Mouse (Mus musculus) CH12.LX (cell line): Measurements from ENCODE around the gene Rbm14. TPM values are rescaled to one million over a fixed set of nuclear protein-coding genes. Genes with fewer than 3 reads are reported as not detected.

Experiments
- DNase-seq: peaks from one replicate; pipeline ENCODE4 v3.0.0-alpha.2; 2013; ENCODE audit errors: extremely low read depth
- H3K27ac ChIP-seq: 2 replicates; pipeline ENCODE4 v1.5.1; 2012; ENCODE audit warnings: low read depth, mild to moderate bottlenecking, control low read depth, moderate library complexity; ENCODE audit not compliant: insufficient read depth
- H3K27me3 ChIP-seq: replicated peaks from 2 replicates; pipeline ENCODE3; 2012; ENCODE audit warnings: inconsistent platforms
- H3K36me3 ChIP-seq, 2 experiments: replicated peaks in 1 of 2; 2 replicates each; pipeline versions ENCODE3 to v1.6.1; 2012; ENCODE audit warnings: inconsistent platforms in 1 of 2, low read length in 1 of 2, mild to moderate bottlenecking in 1 of 2, mixed read lengths in 1 of 2, moderate library complexity in 1 of 2; ENCODE audit not compliant: control insufficient read depth in 1 of 2, insufficient read depth in 1 of 2
- H3K4me1 ChIP-seq, 2 experiments: 2 replicates each; pipeline ENCODE4 v1.6.1; 2012; ENCODE audit warnings: inconsistent platforms in 1 of 2, moderate library complexity in 1 of 2; ENCODE audit not compliant: insufficient read depth in 2 of 2, control insufficient read depth in 1 of 2
- H3K4me2 ChIP-seq: 2 replicates; pipeline ENCODE4 v1.6.1; 2012; ENCODE audit warnings: low read depth, mild to moderate bottlenecking, control low read depth; ENCODE audit not compliant: poor library complexity, insufficient read depth, severe bottlenecking
- H3K4me3 ChIP-seq, 3 experiments: fragments of 150-350 bp in 1 of 3; sonication (generic) in 1 of 3; replicated peaks in 1 of 3; 2 replicates each; pipeline versions ENCODE3 to v1.5.1; 2011 to 2012; ENCODE audit warnings: low read depth in 2 of 3, low read length in 2 of 3, mild to moderate bottlenecking in 2 of 3, moderate library complexity in 2 of 3, control low read depth in 1 of 3, improper control_type of control experiment in 1 of 3, inconsistent platforms in 1 of 3, mixed read lengths in 1 of 3; ENCODE audit not compliant: poor library complexity in 1 of 3
- H3K79me2 ChIP-seq: replicated peaks from 2 replicates; pipeline ENCODE4 v1.6.1; 2012; ENCODE audit warnings: mild to moderate bottlenecking, moderate library complexity; ENCODE audit not compliant: control insufficient read depth, poor library complexity, insufficient read depth, severe bottlenecking; ENCODE audit errors: extremely low read depth
- H3K9ac ChIP-seq: 2 replicates; pipeline ENCODE4 v1.6.1; 2012; ENCODE audit warnings: low read depth, mild to moderate bottlenecking, control low read depth, moderate library complexity; ENCODE audit not compliant: insufficient read depth
- H3K9me3 ChIP-seq: replicated peaks from 2 replicates; pipeline ENCODE3; 2012; ENCODE audit warnings: low read length, inconsistent platforms, mixed read lengths
- CHD1 ChIP-seq: IDR thresholded peaks from 2 replicates; pipeline ENCODE4 v1.6.1; 2012; ENCODE audit warnings: low read depth, low read length, improper control_type of control experiment, inconsistent platforms
- CHD2 ChIP-seq: IDR thresholded peaks from 2 replicates; pipeline ENCODE4 v1.6.1; 2011; ENCODE audit warnings: low read length, improper control_type of control experiment
- ETS1 ChIP-seq: conservative IDR thresholded peaks from 2 replicates; pipeline ENCODE4 v1.6.1; 2012; ENCODE audit warnings: low read depth, mild to moderate bottlenecking, inconsistent platforms, low read length, improper control_type of control experiment, moderate library complexity
- HCFC1 ChIP-seq: IDR thresholded peaks from 2 replicates; pipeline ENCODE4 v1.6.1; 2012; ENCODE audit warnings: low read depth, mild to moderate bottlenecking, inconsistent platforms, low read length, improper control_type of control experiment
- IRF4 ChIP-seq: IDR thresholded peaks from 2 replicates; pipeline ENCODE4 v1.6.1; 2014; ENCODE audit warnings: low read depth, mild to moderate bottlenecking, inconsistent platforms, low read length, improper control_type of control experiment
- JUND ChIP-seq: conservative IDR thresholded peaks from 2 replicates; pipeline ENCODE4 v1.6.1; 2011; ENCODE audit warnings: low read depth, low read length, improper control_type of control experiment
- KAT2A ChIP-seq: IDR thresholded peaks from 2 replicates; pipeline ENCODE4 v1.6.1; 2012; ENCODE audit warnings: low read length, improper control_type of control experiment, inconsistent platforms; ENCODE audit not compliant: insufficient replicate concordance
- MXI1 ChIP-seq: IDR thresholded peaks from 2 replicates; pipeline ENCODE4 v1.6.1; 2011; ENCODE audit warnings: mild to moderate bottlenecking, low read depth, low read length, improper control_type of control experiment
- RCOR1 ChIP-seq: conservative IDR thresholded peaks from 2 replicates; pipeline ENCODE4 v1.6.1; 2012; ENCODE audit warnings: low read depth, mild to moderate bottlenecking, inconsistent platforms, low read length, improper control_type of control experiment
- TBP ChIP-seq: conservative IDR thresholded peaks from 2 replicates; pipeline ENCODE4 v1.6.1; 2011; ENCODE audit warnings: low read depth, low read length, improper control_type of control experiment
- TCF12 ChIP-seq: IDR thresholded peaks from 2 replicates; pipeline ENCODE4 v1.6.1; 2014; ENCODE audit warnings: low read depth, mild to moderate bottlenecking, inconsistent platforms, low read length, improper control_type of control experiment
- UBTF ChIP-seq: IDR thresholded peaks from 2 replicates; pipeline ENCODE4 v1.6.1; 2012; ENCODE audit warnings: low read depth, mild to moderate bottlenecking, inconsistent platforms, low read length, improper control_type of control experiment, moderate library complexity
- USF2 ChIP-seq: conservative IDR thresholded peaks from 2 replicates; pipeline ENCODE4 v1.6.1; 2011; ENCODE audit warnings: low read depth, low read length, improper control_type of control experiment
- dilution Hi-C: fragments of 300-500 bp; cut with MboI; formaldehyde crosslinking; loops from 2 replicates; pipeline ENCODE4 v1.14.3; 2020; ENCODE audit warnings: low sequenced_read_pairs; ENCODE audit not compliant: extremely low pct_unique_long_range_greater_than_20kb, extremely low pct_ligation_motif_present
- in situ Hi-C: fragments of 300-500 bp; cut with MboI; formaldehyde crosslinking; loops from 3 replicates; pipeline ENCODE4 v1.14.3; 2019; ENCODE audit warnings: low sequenced_read_pairs, low pct_ligation_motif_present, low pct_unique_long_range_greater_than_20kb, mixed read lengths
- polyA plus RNA-seq: library from polyadenylated mRNA; unstranded; fragments of >175 nt; gene quantifications from 2 replicates; pipeline ENCODE4 v1.2.1, GENCODE M21; 2012; ENCODE audit warnings: low read depth; ENCODE audit not compliant: insufficient read length
- total RNA-seq, 2 experiments: library from RNA; depleted of rRNA; stranded (reverse); fragments of 300-350 nt in 1 of 2; fragments of >200 nt in 1 of 2; gene quantifications; 2 replicates each; pipeline ENCODE4 v1.2.3; 2012 to 2014

Gene Rbm14
- total and polyA plus RNA-seq, 3 experiments = 19.1 to 59.1 (median 47.1) TPM

- Histone ChIP-seq H3K79me2 (peaks cover 100% of the 10 kb centered on the region), H3K9ac (no peak overlapping the region), H3K36me3 (peaks cover 43 to 89% of the 10 kb centered on the region in 2 experiments), H3K27me3 (no peaks in the 10 kb centered on the region), H3K4me3 (no peak overlapping the region), H3K4me2 (no peak overlapping the region), H3K27ac (no peak overlapping the region), H3K9me3 (no peaks in the 10 kb centered on the region), H3K4me1 (peaks cover 6 to 37% of the 10 kb centered on the region in 2 experiments)
- dilution Hi-C loops (no loop called here), in situ Hi-C loops (no loop called here)
- no peak for DNase-seq
- TF ChIP-seq RCOR1 (no peak), MXI1 (no peak), CHD1 (no peak), KAT2A (no peak), USF2 (no peak), HCFC1 (no peak), JUND (no peak)
Observed at GRCm38 (mm10) chr19:4803283-4803682, 8.2 kb downstream of the Rbm14 start.

- Histone ChIP-seq H3K79me2 (peaks cover 99% of the 10 kb centered on the region), H3K27me3 (no peaks in the 10 kb centered on the region), H3K4me1 (peaks cover 2 to 31% of the 10 kb centered on the region in 2 experiments; a peak in 3 of 4 replicates), H3K4me2 (no peak overlapping the region), H3K36me3 (peaks cover 43 to 86% of the 10 kb centered on the region in 2 experiments), H3K27ac (no peak overlapping the region), H3K9me3 (no peaks in the 10 kb centered on the region), H3K4me3 (no peak overlapping the region), H3K9ac (no peak overlapping the region)
- dilution Hi-C loops = no loop called here
- TF ChIP-seq TCF12 = no peak
- TF ChIP-seq JUND = no peak
- TF ChIP-seq ETS1 = no peak
- in situ Hi-C loops = no loop called here
- no peak for DNase-seq
Observed at GRCm38 (mm10) chr19:4802691-4803091, 8.7 kb downstream of the Rbm14 start.

- H3K27me3 ChIP-seq = no peaks in the 10 kb centered on the region
- no peak overlapping the region for H3K9ac ChIP-seq
- no peak overlapping the region for H3K27ac ChIP-seq
- peaks cover 94% of the 10 kb centered on the region for H3K79me2 ChIP-seq
- H3K4me2 ChIP-seq = no peak overlapping the region
- peaks cover 6 to 16% of the 10 kb centered on the region in 2 experiments; a peak in 3 of 4 replicates for H3K4me1 ChIP-seq
- H3K4me3 ChIP-seq = no peak overlapping the region
- dilution Hi-C loops = no loop called here
- in situ Hi-C loops = no loop called here
- H3K36me3 ChIP-seq = peaks cover 43 to 74% of the 10 kb centered on the region in 2 experiments
- TF ChIP-seq CHD2 (no peak), IRF4 (no peak), UBTF (no peak), TBP (no peak)
- no peaks in the 10 kb centered on the region for H3K9me3 ChIP-seq
- DNase-seq = no peak
Observed at GRCm38 (mm10) chr19:4799083-4799482, 12.4 kb downstream of the Rbm14 start.
